Mouse (Mus musculus) kidney, embryonic 14.5 days (tissue): Measurements from ENCODE around the gene Lat2. TPM values are rescaled to one million over a fixed set of nuclear protein-coding genes. Genes with fewer than 3 reads are reported as not detected.

Experiments
- ATAC-seq: fragments of 200-750 bp; cut with Nextera tagmentation; 2 replicates; pipeline ENCODE4 v1.8.0; 2017; ENCODE audit warnings: moderate number of reproducible peaks, mild to moderate bottlenecking, moderate TSS enrichment, moderate library complexity; ENCODE audit not compliant: low FRiP score, low TSS enrichment
- H3K27ac ChIP-seq: fragments of 300-500 bp; sonication (generic); 2 replicates; pipeline ENCODE4 v1.5.1; 2014; ENCODE audit warnings: low read depth, mild to moderate bottlenecking, low read length, moderate library complexity, mixed read lengths
- H3K27me3 ChIP-seq: fragments of 300-500 bp; sonication (generic); 2 replicates; pipeline ENCODE4 v1.6.1; 2014; ENCODE audit warnings: mild to moderate bottlenecking, low read length; ENCODE audit not compliant: control insufficient read depth, insufficient read depth
- H3K36me3 ChIP-seq: fragments of 300-500 bp; sonication (generic); 2 replicates; pipeline ENCODE4 v1.6.1; 2014; ENCODE audit warnings: low read length, mixed read lengths; ENCODE audit not compliant: control insufficient read depth, insufficient read depth
- H3K4me1 ChIP-seq: fragments of 300-500 bp; sonication (generic); 2 replicates; pipeline ENCODE4 v1.6.1; 2014; ENCODE audit warnings: low read length, mixed read lengths; ENCODE audit not compliant: control insufficient read depth, insufficient read depth
- H3K4me2 ChIP-seq: fragments of 300-500 bp; sonication (generic); replicated peaks from 2 replicates; pipeline ENCODE4 v1.6.1; 2014; ENCODE audit warnings: low read depth, mild to moderate bottlenecking, low read length
- H3K4me3 ChIP-seq: fragments of 300-500 bp; sonication (generic); 2 replicates; pipeline ENCODE4 v1.5.1; 2014; ENCODE audit warnings: mild to moderate bottlenecking, low read length
- H3K9ac ChIP-seq: fragments of 300-500 bp; sonication (generic); 2 replicates; pipeline ENCODE4 v1.6.1; 2014; ENCODE audit warnings: low read depth, mild to moderate bottlenecking, low read length, moderate library complexity
- H3K9me3 ChIP-seq: fragments of 300-500 bp; sonication (generic); 2 replicates; pipeline ENCODE4 v1.6.1; 2016; ENCODE audit warnings: low read length; ENCODE audit not compliant: control insufficient read depth
- WGBS: fragments of 180-500 bp; shearing (Covaris S2); extraction: QIAGEN DNeasy Blood & Tissue Kit; methylation state at CpG from one replicate; pipeline ENCODE4 v1.1.7; 2014; 5-methylcytosine and 5-hydroxymethylcytosine counted together
- polyA plus RNA-seq: library from polyadenylated mRNA; unstranded; fragments of >200 nt; fragmentation: Nextera tagmentation; extraction: Ambion mirVana; gene quantifications from 2 replicates; pipeline ENCODE4 v1.2.1, GENCODE M21; 2014

Gene Lat2
- polyA plus RNA-seq, 1 experiment from 2014 or later = 2.2 TPM

- no peak overlapping the region for H3K9ac ChIP-seq
- ATAC-seq = no peak
- 81% methylated on average over 3 of the region's 3 CpGs for WGBS
Observed at GRCm38 (mm10) chr5:134640371-134640770, 25.5 kb upstream of the Lat2 start.

DNA sequence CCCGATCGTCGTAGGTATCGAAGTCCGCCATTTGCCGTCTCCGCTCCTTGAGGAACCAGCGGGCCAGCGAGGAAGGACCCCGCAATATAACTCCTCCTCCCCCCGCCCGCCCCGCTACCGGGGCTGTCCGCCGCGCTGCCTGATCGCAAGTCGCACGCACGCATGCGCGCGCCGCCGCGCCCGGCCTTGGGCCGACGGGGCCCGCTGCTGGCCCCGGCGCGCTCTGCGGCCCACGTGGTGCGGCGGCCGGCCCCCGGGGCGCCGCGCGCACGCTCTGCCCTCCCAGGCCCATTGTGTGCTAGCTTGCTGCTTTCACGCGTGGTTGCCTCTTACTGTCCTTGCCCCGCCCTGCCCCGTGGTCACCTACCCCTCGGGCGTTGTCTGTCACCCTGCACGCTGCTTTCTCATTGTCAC is 24.5 kb upstream of the Lat2 start, which contains the start of gene Eif4h:
TSS of gene Eif4h (minus strand) at position 222 of the 414 bp plus-strand sequence.
- Histone ChIP-seq H3K4me3 (peak within 1 kb of the TSS; percentile 100), H3K9ac (peak within 1 kb of the TSS; percentile 100), H3K4me2 (peak within 1 kb of the TSS; percentile 75), H3K9me3 (no peaks in the 10 kb centered on the region), H3K36me3 (peaks cover 24% of the 10 kb centered on the region), H3K4me1 (peaks cover 7% of the 10 kb centered on the region), H3K27me3 (no peaks in the 10 kb centered on the region), H3K27ac (peak within 1 kb of the TSS; percentile 96)
- peak; percentile 96 for ATAC-seq
- 1% methylated on average over 52 of the region's 52 CpGs for WGBS

More at GRCm38 (mm10) chr5:134640371-134640770, 25.5 kb upstream of the Lat2 start:
- Histone ChIP-seq H3K4me2 (no peak overlapping the region), H3K36me3 (peaks cover 14% of the 10 kb centered on the region), H3K4me3 (no peak overlapping the region), H3K27me3 (no peaks in the 10 kb centered on the region), H3K9me3 (no peaks in the 10 kb centered on the region), H3K4me1 (peaks cover 7% of the 10 kb centered on the region), H3K27ac (no peak overlapping the region)

GRCm38 (mm10) chr5:134638461-134639268 is 23.8 kb upstream of the Lat2 start:
- Histone ChIP-seq H3K4me1 (peaks cover 7% of the 10 kb centered on the region), H3K36me3 (peaks cover 30% of the 10 kb centered on the region), H3K9ac (peak overlapping the region; percentile 100), H3K4me3 (peak overlapping the region; percentile 100), H3K9me3 (no peaks in the 10 kb centered on the region), H3K27me3 (no peaks in the 10 kb centered on the region), H3K4me2 (peak overlapping the region; percentile 75), H3K27ac (peak overlapping the region; percentile 96)
- WGBS = under 1% methylated on average over 77 of the region's 85 CpGs
- peak; percentile 68 for ATAC-seq

GRCm38 (mm10) chr5:134637820-134638367 is 23.1 kb upstream of the Lat2 start:
- ATAC-seq = no peak
- Histone ChIP-seq H3K9ac (peak overlapping the region; percentile 100), H3K4me2 (peak overlapping the region; percentile 75), H3K9me3 (no peaks in the 10 kb centered on the region), H3K36me3 (peaks cover 34% of the 10 kb centered on the region), H3K4me1 (peaks cover 7% of the 10 kb centered on the region), H3K4me3 (peak overlapping the region; percentile 100), H3K27me3 (no peaks in the 10 kb centered on the region), H3K27ac (no peak overlapping the region; the same call in 1 of the 2 replicates)
- 18% methylated on average over 5 of the region's 5 CpGs for WGBS

GRCm38 (mm10) chr5:134632841-134633240 is 18.0 kb upstream of the Lat2 start:
- Histone ChIP-seq H3K27ac (no peak overlapping the region), H3K4me2 (no peak overlapping the region), H3K27me3 (no peaks in the 10 kb centered on the region), H3K9me3 (no peaks in the 10 kb centered on the region), H3K4me3 (no peak overlapping the region), H3K9ac (no peak overlapping the region), H3K36me3 (peaks cover 71% of the 10 kb centered on the region), H3K4me1 (peaks cover 6% of the 10 kb centered on the region)
- ATAC-seq = no peak
- WGBS = 75% methylated on average over 2 of the region's 2 CpGs

DNA sequence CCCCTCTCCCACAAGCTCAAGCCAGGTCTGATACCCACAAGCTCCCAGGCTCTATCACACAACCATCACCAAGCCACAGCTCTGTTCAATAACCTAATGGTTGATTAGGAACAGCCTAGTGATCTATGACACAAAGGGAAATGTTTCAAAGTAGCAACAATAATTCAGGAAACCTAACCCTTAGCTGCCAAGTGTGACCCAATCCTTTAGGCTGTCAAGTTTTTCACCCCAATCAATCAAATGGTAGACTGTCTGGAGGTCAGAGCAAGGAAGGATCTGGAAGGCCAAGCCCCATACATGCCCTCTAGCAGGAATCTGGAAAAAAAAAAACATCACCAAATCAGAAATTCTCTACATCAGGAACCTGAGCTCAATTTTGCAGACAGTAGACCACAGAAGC is 16.0 kb upstream of the Lat2 start:
- no peak for ATAC-seq
- Histone ChIP-seq H3K36me3 (peaks cover 81% of the 10 kb centered on the region), H3K4me1 (no peaks in the 10 kb centered on the region), H3K4me3 (no peak overlapping the region), H3K9ac (no peak overlapping the region), H3K4me2 (no peak overlapping the region), H3K9me3 (no peaks in the 10 kb centered on the region), H3K27me3 (no peaks in the 10 kb centered on the region), H3K27ac (no peak overlapping the region)

DNA sequence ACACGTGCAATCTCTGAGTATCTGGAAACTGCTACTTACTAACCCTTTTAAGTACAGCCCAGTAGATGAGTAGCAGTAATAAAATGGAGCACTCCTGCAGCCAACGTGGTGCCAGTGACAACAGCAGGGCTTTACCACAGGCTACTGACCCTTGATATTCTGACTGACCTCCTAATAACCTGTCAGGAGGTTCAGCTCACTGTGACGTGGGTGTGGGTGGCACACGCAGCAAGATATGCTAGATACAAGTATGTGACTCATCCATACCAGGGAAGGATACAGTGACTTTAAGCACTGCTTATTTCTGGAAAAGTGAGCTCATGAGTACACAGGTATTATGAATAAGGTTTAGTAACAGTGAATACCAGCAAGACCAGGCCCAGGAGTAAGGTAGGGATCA is 14.7 kb upstream of the Lat2 start:
- 67% methylated on average over 4 of the region's 4 CpGs for WGBS
- H3K9ac ChIP-seq = no peak overlapping the region
- no peak for ATAC-seq
- no peak overlapping the region for H3K4me3 ChIP-seq
- H3K9me3 ChIP-seq = no peaks in the 10 kb centered on the region
- H3K4me2 ChIP-seq = no peak overlapping the region
- peaks cover 82% of the 10 kb centered on the region for H3K36me3 ChIP-seq
- H3K4me1 ChIP-seq = no peaks in the 10 kb centered on the region
- no peaks in the 10 kb centered on the region for H3K27me3 ChIP-seq
- H3K27ac ChIP-seq = no peak overlapping the region

- Histone ChIP-seq H3K4me1 (no peaks in the 10 kb centered on the region), H3K4me2 (no peak overlapping the region), H3K9me3 (no peaks in the 10 kb centered on the region), H3K4me3 (no peak overlapping the region), H3K9ac (no peak overlapping the region), H3K27me3 (no peaks in the 10 kb centered on the region), H3K36me3 (peaks cover 98% of the 10 kb centered on the region), H3K27ac (no peak overlapping the region)
- no peak for ATAC-seq
- 94% methylated on average over 2 of the region's 2 CpGs for WGBS
Observed at GRCm38 (mm10) chr5:134622069-134622468, 7.2 kb upstream of the Lat2 start.

GRCm38 (mm10) chr5:134621099-134621640 is 6.3 kb upstream of the Lat2 start:
- Histone ChIP-seq H3K36me3 (peaks cover 93% of the 10 kb centered on the region), H3K4me2 (no peak overlapping the region), H3K27ac (no peak overlapping the region), H3K4me3 (no peak overlapping the region), H3K9me3 (no peaks in the 10 kb centered on the region), H3K9ac (no peak overlapping the region), H3K27me3 (no peaks in the 10 kb centered on the region), H3K4me1 (no peaks in the 10 kb centered on the region)
- whole genome bisulfite sequencing = 91% methylated on average over 16 of the region's 16 CpGs
- ATAC-seq = no peak
